Mouse (Mus musculus) heart, postnatal 0 days (tissue): ENCODE results near the gene Dynll1.

ENCODE experiments used
- CTCF ChIP-seq: IDR thresholded peaks from 2 replicates; pipeline ENCODE4 v1.5.1; 2016; ENCODE audit warnings: antibody characterized with exemption, control low read depth, low read depth
- EP300 ChIP-seq: IDR thresholded peaks from 2 replicates; pipeline ENCODE4 v1.6.1; 2016; ENCODE audit warnings: antibody characterized with exemption, low read depth

- TF ChIP-seq CTCF = no peak
- no peak for TF ChIP-seq EP300
These were observed 34.5 kb downstream of the Dynll1 start for GRCm38 (mm10) chr5:115266340-115266739.
